Mouse (Mus musculus): ENCODE results near the gene Gm2381. TPM values are rescaled to one million over a fixed set of nuclear protein-coding genes. Genes with fewer than 3 reads are reported as not detected.
"Not testable (repeated sequence)": the region's sequence is repeated elsewhere in the genome, so short reads cannot be mapped to it uniquely, and the experiment has no call there.

The Gm2381 gene
- not detected in 2 replicates for polyA plus RNA-seq (2015; fragmentation: Nextera tagmentation; extraction: Ambion mirVana)

DNA sequence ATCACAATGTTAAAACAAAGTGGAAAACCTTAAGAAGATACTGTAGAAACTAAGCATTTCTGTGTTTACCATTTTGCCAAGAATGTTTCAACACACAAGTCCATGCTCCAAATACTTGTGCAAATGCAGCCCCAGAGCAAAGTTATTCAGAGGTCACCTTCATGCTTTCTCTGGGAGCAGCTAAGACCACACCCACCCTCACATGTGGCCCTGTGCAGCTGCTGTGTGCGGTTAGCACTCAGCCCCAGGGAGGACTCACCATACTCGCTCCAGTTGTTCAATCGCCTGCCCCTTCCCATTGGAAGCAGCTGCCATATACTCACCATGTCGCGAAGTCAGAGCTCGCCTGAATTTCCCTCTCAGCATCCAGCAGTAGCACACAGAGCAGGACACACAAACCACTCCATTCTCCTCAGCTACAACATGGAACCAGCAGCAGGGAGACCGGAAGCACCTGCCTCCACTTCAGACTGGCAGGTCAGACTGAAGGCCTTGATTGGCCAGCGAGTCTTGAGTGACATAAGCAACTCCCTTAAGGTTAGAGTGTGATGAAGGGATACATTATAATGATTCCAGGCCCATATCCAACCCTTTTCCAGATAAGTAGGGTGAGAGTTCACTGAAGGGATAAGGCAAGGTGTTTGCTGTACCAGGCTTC is at the start of gene Gm2381:
Gene Gm2381, minus strand, starts transcription at position 434 of the 658 bp plus-strand sequence.
- not testable (repeated sequence) for ATAC-seq (ENCODE audit: low FRiP score, low read depth); H3K4me1 ChIP-seq (replicated peaks); H3K27me3 ChIP-seq; H3K27ac ChIP-seq (replicated peaks); H3K4me3 ChIP-seq; H3K9me3 ChIP-seq; H3K36me3 ChIP-seq; H3K9ac ChIP-seq; H3K4me2 ChIP-seq
- WGBS: 82% methylated on average over 8 of the region's 8 CpGs

GRCm38 (mm10) chr7:42898067-42898466 is 31.0 kb upstream of the Gm2381 start:
- H3K4me2 ChIP-seq; H3K27ac ChIP-seq (replicated peaks); H3K9ac ChIP-seq; H3K27me3 ChIP-seq; H3K4me1 ChIP-seq (replicated peaks); ATAC-seq (ENCODE audit: low FRiP score, low read depth); H3K4me3 ChIP-seq; H3K36me3 ChIP-seq: not testable (repeated sequence)
- 0 out of 2 replicates have a peak, but pooled peaks cover 12% of the 10 kb centered on the region for H3K9me3 ChIP-seq
- 90% methylated on average over 2 of the region's 2 CpGs for WGBS

- Histone ChIP-seq H3K27me3 (no peaks in the 10 kb centered on the region), H3K9me3 (peaks cover 16% of the 10 kb centered on the region; the same call in 1 of the 2 replicates), H3K4me3 (no peak overlapping the region), H3K27ac (replicated peaks) (no peak overlapping the region), H3K4me1 (replicated peaks) (no peaks in the 10 kb centered on the region), H3K4me2 (no peak overlapping the region), H3K9ac (no peak overlapping the region), H3K36me3 (no peaks in the 10 kb centered on the region)
- 49% methylated on average over 22 of the region's 23 CpGs for WGBS
- no peak for ATAC-seq (ENCODE audit: low FRiP score, low read depth)
Observed at GRCm38 (mm10) chr7:42878090-42878489, 11.1 kb upstream of the Gm2381 start.

DNA sequence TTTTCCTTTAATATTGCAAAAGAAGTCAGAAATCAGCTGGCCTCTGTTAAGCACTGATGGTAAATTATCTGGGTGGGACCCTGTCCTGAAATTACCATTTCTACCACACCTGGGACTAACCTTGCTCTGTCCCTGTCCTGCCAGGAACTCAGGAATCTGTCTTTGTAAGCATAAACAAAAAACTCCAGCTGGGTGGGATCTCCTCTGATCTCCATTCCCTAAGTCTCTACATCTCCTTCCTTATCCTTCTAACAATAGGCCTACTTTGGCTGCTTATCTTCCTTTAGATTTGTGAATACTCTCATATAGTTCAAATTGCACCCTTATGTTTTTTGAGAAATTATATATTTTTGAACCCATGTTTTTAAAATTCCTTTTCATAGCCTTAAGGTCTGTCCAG is 28.7 kb downstream of the Gm2381 start:
- H3K36me3 ChIP-seq; H3K4me3 ChIP-seq; H3K27me3 ChIP-seq; H3K9ac ChIP-seq; H3K27ac ChIP-seq (replicated peaks); H3K9me3 ChIP-seq; H3K4me1 ChIP-seq (replicated peaks); H3K4me2 ChIP-seq; ATAC-seq (ENCODE audit: low FRiP score, low read depth): not testable (repeated sequence)

DNA sequence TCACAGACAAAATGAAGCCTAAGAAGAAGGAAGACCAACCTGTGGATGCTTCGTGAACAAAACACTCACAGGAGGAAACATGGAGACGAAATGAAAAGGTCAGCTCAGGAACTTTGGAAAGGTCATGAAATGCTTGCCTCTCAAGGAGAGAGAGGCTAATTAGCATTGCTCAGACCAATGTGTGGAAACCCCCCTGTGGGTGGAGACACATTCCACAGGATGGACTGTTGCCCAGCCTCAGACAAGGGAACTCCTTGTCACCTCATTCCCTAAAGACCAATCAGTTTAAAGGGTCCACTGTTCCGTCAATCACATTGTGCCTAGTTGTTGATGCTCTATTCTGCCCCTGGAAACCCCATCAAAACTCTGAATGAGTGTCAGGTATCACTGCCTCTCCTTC is 34.8 kb downstream of the Gm2381 start:
- H3K36me3 ChIP-seq: no peaks in the 10 kb centered on the region
- H3K27ac ChIP-seq (replicated peaks): no peak overlapping the region
- no peak overlapping the region for H3K4me3 ChIP-seq
- H3K4me1 ChIP-seq (replicated peaks): no peaks in the 10 kb centered on the region
- 0 out of 2 replicates have a peak, but pooled peaks cover 3% of the 10 kb centered on the region for H3K9me3 ChIP-seq
- WGBS: 79% methylated on average over 3 of the region's 3 CpGs
- ATAC-seq (ENCODE audit: low FRiP score, low read depth): no peak
- H3K9ac ChIP-seq: no peak overlapping the region
- no peak overlapping the region for H3K4me2 ChIP-seq
- H3K27me3 ChIP-seq: no peaks in the 10 kb centered on the region

GRCm38 (mm10) chr7:42793425-42793824 is 73.6 kb downstream of the Gm2381 start, which contains the start of gene Vmn2r62:
Gene Vmn2r62, minus strand, starts transcription at chr7:42793525.
- not testable (repeated sequence) for H3K36me3 ChIP-seq; H3K9me3 ChIP-seq; H3K4me1 ChIP-seq (replicated peaks); H3K4me2 ChIP-seq; H3K4me3 ChIP-seq; H3K27me3 ChIP-seq; H3K9ac ChIP-seq; H3K27ac ChIP-seq (replicated peaks); ATAC-seq (ENCODE audit: low FRiP score, low read depth)
- WGBS: no CpG with 5 or more reads among the region's 1 CpGs

Other genes starting within 250 kb of the Gm2381 start
- 2.5 and 2.6 TPM in 2 replicates for gene Zfp976, start 224.6 kb downstream of the Gm2381 start, polyA plus RNA-seq (2015; fragmentation: Nextera tagmentation; extraction: Ambion mirVana)
- gene Zfp975, start 174.5 kb downstream of the Gm2381 start, polyA plus RNA-seq (2015; fragmentation: Nextera tagmentation; extraction: Ambion mirVana): 6.4 and 6.7 TPM in 2 replicates
- not detected in 2 replicates for gene Gm17067, start 140.2 kb downstream of the Gm2381 start, polyA plus RNA-seq (2015; fragmentation: Nextera tagmentation; extraction: Ambion mirVana)
- not detected in 2 replicates for gene Vmn2r62, start 73.7 kb downstream of the Gm2381 start, polyA plus RNA-seq (2015; fragmentation: Nextera tagmentation; extraction: Ambion mirVana)
- not detected in 2 replicates for gene Vmn2r63, start 66.6 kb upstream of the Gm2381 start, polyA plus RNA-seq (2015; fragmentation: Nextera tagmentation; extraction: Ambion mirVana)
- not detected in 2 replicates for gene Gm9268, start 151.5 kb upstream of the Gm2381 start, polyA plus RNA-seq (2015; fragmentation: Nextera tagmentation; extraction: Ambion mirVana)
- not detected in 2 replicates for gene Zfp936, start 247.0 kb upstream of the Gm2381 start, polyA plus RNA-seq (2015; fragmentation: Nextera tagmentation; extraction: Ambion mirVana)